Mouse (Mus musculus) heart, postnatal 10 days (tissue): ENCODE results near the gene Plin1. TPM values are rescaled to one million over a fixed set of nuclear protein-coding genes. Genes with fewer than 3 reads are reported as not detected.

Source experiments
- DNase-seq, 2 experiments: peaks; one replicate each; pipeline ENCODE4 v3.0.0; 2021
- intact Hi-C: fragments of 180-260 bp; cut with DNase I; formaldehyde crosslinking; loops from one replicate; pipeline ENCODE4 v1.15.1; 2025
- total RNA-seq, 2 experiments: library from RNA; stranded (reverse); gene quantifications; 2 replicates each; pipeline ENCODE4 v1.2.3; 2021

The Plin1 gene
- total RNA-seq, 2 experiments from 2014 or later, result 24.0 to 76.0 TPM

GRCm38 (mm10) chr7:79738913-79739312 lies 6.2 kb upstream of the Plin1 start:
- intact Hi-C loops, result no loop called here
- DNase-seq, result no peak

- intact Hi-C loops, result no loop called here
- DNase-seq, result no peak
Measured at GRCm38 (mm10) chr7:79736511-79736910, 3.8 kb upstream of the Plin1 start.

- intact Hi-C loops, result no loop called here
- DNase-seq, result peak; percentile 79 to 83
Measured at GRCm38 (mm10) chr7:79734563-79734962, 1.9 kb upstream of the Plin1 start.

- no peak for DNase-seq
- intact Hi-C loops, result no loop called here
Measured at GRCm38 (mm10) chr7:79731438-79731837, 1.3 kb downstream of the Plin1 start.

- intact Hi-C loops, result loop anchor here (1.0 to 5.0 kb wide), 4 partner anchors 68 to 233 kb away; partner anchors contain the start of gene Ticrr
- peak; percentile 20 to 39 for DNase-seq
Measured at GRCm38 (mm10) chr7:79729743-79730370, 2.8 kb downstream of the Plin1 start.

- intact Hi-C loops, result loop anchor here (1.0 to 5.0 kb wide), 4 partner anchors 67 to 232 kb away; partner anchors contain the start of gene Ticrr
- peak; percentile 71 to 85 for DNase-seq
Measured at GRCm38 (mm10) chr7:79729169-79729568, 3.5 kb downstream of the Plin1 start.

GRCm38 (mm10) chr7:79728219-79728618 lies 4.5 kb downstream of the Plin1 start:
- DNase-seq, result peak; percentile 75 to 78
- intact Hi-C loops, result loop anchor here (5.0 kb wide), 3 partner anchors 66 to 231 kb away; partner anchors contain the start of gene Ticrr

- DNase-seq, result peak; percentile 68 to 78
- intact Hi-C loops, result loop anchor here (1.0 to 5.0 kb wide), 4 partner anchors 37 to 230 kb away; partner anchors contain the start of gene Ticrr
Measured at GRCm38 (mm10) chr7:79727091-79727490, 5.6 kb downstream of the Plin1 start.

GRCm38 (mm10) chr7:79721386-79721977 lies 11.2 kb downstream of the Plin1 start:
- intact Hi-C loops, result no loop called here
- DNase-seq, result peak; percentile 77 to 81

- peak; percentile 85 to 86 for DNase-seq
- intact Hi-C loops, result no loop called here
Measured at GRCm38 (mm10) chr7:79715187-79715981, 17.3 kb downstream of the Plin1 start, which contains the start of gene Kif7. Kif7 (minus strand) TSS chr7:79715720.

GRCm38 (mm10) chr7:79710831-79711230 lies 21.9 kb downstream of the Plin1 start:
- DNase-seq, result no peak
- intact Hi-C loops, result no loop called here

- intact Hi-C loops, result no loop called here
Measured at GRCm38 (mm10) chr7:79710130-79710607, 22.5 kb downstream of the Plin1 start.

GRCm38 (mm10) chr7:79705210-79705609 lies 27.5 kb downstream of the Plin1 start:
- DNase-seq, result no peak
- intact Hi-C loops, result no loop called here

More at GRCm38 (mm10) chr7:79710130-79710607, 22.5 kb downstream of the Plin1 start:
- peak; percentile 22 to 45 for DNase-seq

GRCm38 (mm10) chr7:79702755-79703154 lies 29.9 kb downstream of the Plin1 start:
- intact Hi-C loops, result no loop called here
- no peak for DNase-seq

GRCm38 (mm10) chr7:79696495-79696894 lies 36.2 kb downstream of the Plin1 start:
- intact Hi-C loops, result no loop called here
- no peak for DNase-seq

GRCm38 (mm10) chr7:79680231-79680630 lies 52.5 kb downstream of the Plin1 start:
- intact Hi-C loops, result no loop called here
- DNase-seq, result no peak

GRCm38 (mm10) chr7:79679186-79679585 lies 53.5 kb downstream of the Plin1 start:
- DNase-seq, result no peak
- intact Hi-C loops, result no loop called here

GRCm38 (mm10) chr7:79670900-79671604 lies 61.7 kb downstream of the Plin1 start:
- intact Hi-C loops, result no loop called here
- DNase-seq, result no peak
